Mouse (Mus musculus): Measurements from ENCODE around the gene Klhdc1.

The Klhdc1 gene

DNA sequence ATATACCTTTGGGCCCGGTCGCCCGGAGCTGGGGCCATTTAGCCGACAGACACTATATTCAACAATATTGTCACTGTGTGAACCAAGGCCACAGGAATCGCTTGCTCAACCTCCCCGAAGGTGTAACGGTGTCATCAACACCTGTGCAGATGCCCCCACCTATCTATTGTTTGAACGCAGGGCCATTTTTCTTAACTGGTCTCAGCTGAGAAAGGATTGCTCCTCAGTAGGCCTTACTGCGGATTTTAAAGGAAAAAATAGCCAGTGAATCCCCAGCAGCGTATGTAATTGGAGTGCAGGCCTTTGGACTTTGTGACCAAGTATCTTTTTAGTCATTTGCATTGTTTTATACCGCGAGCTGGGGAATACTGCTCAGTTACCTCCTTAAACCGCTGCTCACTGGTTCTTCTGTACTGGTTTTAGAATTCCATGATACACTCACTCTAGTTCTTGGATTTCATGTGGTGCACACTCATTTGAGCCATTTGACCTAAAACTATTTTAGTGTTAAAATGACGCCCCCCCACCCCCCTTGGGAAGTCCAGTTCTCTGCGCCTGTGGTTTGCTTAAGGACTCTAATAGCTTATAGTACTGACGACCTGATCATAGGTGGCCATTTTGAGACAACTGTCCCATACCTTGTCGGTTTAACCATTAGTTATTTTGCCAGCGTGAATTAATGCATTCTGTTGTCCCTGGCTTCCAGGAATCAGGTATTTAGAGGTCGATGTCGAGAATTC is 56.6 kb downstream of the Klhdc1 start:
- DNase-seq, result no peak

DNA sequence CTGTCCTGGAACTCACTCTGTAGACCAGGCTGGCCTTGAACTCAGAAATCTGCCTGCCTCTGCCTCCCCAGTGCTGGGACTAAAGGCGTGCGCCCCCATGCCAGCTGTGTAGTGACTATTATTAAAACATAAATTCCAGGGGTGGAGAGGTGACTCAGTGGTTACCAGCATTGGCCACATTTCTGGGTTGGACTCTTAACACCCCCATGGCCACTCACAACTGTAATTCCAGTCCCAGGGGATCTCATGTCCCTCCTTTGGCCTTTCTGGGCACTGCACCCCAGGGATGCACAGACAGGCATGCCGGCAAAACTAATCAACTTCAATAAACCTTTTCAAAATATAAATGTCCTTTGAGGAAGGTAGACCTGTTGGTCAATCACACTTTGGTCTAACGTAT is 57.3 kb downstream of the Klhdc1 start:
- no peak for DNase-seq

DNA sequence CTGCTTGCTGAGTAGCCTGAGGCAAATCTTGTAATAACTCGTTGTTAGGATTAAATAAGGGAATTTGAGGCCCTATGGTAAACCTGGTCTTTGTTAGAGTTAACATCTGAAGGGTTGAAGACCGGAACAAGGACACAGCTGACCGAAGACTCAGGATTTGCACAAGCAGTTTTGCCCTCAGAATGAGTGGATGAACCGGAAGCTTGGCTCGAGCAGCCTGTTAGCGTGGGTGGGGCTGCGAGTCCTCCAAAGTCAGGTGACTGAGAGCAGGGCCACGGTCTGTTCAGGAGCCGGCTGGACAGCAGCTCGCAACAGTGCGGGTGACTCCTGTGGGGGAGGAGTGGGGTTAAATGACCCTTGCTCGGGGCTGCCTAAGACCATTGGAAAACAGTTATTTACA is 58.3 kb downstream of the Klhdc1 start:
- peak; percentile 74 for DNase-seq

DNA sequence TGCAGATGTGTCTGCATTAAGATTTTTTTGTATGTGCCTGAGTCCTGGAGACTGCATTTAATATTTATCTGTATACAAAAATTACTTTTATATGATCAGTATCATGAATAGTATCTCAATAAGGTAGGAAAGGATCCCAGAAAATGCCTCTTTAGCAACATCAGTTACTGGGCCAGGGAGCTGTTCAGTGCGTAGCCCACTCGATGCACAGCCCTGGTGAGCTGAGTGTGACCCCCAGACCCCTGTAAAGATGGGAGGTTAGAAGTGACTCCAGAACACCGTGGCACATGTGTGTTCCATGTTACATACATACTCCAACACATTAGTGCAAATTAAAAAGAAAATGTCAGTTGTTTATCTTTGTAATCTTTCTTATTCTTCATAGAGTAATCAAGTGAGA is 58.9 kb downstream of the Klhdc1 start:
- no peak for DNase-seq

DNA sequence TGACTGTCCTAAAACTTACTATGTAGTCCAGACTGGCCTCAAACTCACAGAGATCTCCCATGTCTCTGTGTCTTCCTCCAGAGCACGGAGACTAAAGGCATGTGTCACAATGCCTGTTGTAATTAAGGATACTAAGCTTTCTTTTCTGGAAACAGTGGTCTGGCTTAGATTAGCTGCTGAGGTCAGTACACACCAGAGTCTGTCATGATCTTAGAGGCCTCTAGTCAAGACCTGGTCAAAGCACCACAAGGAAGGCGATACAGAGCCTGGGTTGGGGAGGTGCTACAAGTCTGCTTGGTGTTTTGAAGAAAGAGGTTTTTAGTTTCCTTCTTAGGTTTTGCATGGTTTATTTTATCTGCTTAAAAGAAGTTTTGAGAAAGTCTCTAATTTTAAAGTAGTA is 59.4 kb downstream of the Klhdc1 start:
- no peak for DNase-seq

DNA sequence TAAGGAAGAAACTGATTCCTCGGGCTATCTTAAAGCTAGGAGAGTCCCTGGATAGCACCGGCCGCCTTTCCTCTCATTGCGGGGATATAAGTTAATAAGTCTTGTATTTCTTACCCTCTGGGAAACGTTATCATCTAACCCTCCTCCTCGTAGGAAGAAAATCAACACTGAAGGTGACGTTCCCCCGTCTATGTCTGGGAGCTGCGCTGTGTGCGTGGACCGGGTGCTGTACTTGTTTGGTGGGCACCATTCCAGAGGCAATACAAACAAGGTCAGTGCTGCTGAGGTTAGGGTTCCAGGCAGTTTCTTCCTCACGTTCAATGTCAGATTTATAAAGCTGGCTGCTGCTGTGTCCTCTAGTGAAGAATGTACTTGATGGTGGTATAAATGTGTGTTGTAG is 61.2 kb downstream of the Klhdc1 start:
- no peak for DNase-seq

DNA sequence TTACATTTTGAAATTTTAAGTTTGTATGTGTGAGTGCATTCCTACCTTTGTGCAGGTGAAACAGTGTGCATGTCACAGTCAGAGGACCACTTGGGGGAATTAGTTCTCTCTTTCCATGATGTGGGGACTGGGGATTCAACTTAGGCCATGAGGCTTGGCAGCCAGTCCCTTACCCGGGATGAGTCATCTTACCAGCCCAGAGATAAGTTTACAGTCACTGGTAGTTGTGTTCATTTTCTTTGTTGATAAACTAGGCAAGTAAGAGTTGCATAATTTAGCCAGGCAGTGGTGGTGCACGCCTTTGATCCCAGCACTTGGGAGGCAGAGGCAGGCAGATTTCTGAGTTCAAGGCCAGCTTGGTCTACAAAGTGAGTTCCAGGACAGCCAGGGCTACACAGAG is 63.1 kb downstream of the Klhdc1 start:
- no peak for DNase-seq

DNA sequence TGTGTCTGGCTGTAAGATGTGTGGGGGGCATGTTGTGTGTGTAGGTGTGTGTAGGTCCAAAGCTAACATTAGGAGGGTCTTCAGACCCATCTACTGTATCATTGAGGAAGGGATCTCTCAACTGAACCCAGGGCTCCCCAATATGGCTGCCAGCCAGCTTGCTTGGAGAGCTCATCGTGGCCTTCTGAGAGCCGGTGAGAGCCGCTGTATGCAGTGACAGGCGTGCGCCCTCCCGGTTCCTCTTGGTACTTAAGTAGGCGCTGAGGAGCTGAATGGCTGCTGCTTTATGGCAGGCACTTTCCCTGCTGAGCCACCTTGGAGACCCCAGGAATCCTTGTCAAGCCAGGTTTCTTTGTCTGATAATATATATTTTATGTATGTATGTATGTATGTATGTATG is 65.4 kb downstream of the Klhdc1 start:
- no peak for DNase-seq

DNA sequence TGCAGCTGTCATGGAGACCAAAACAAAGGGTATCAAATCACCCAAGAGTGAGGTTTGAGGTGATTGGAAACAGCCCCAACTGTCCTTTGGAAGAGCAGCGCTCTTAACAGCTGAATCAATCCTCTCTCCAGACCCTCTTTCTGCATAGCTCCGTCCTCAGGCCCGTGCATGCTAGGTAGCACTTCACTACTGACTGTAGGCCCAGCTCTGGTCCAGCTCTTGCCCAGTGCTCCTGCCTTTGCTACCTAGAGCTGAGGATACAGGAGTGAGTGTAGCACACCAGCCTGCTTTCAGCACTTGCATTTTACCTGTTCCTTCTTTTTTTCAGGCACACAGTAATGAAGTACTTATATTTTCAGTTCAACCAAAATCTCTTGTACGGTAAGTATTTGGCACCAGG is 68.7 kb downstream of the Klhdc1 start:
- DNase-seq, result no peak

DNA sequence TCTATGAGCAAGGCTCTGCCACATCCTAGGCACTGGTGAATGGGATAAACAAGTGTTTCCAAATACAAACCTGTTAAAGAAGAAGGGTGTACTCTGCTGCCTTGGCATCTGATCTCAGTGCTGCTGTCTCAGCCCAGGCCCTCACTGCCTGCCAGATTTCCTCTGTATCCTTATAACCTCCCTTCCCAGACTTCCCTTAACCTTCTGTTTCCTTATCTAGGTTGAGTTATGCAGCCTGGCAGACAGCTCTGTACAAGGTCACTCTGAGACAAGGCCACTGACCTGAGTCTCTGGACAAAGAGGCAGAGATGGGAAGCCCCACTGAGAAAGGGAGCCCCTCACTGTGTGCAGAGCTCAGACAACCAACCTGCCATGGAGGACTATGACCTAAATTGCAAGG is 77.5 kb downstream of the Klhdc1 start:
- no peak for DNase-seq

DNA sequence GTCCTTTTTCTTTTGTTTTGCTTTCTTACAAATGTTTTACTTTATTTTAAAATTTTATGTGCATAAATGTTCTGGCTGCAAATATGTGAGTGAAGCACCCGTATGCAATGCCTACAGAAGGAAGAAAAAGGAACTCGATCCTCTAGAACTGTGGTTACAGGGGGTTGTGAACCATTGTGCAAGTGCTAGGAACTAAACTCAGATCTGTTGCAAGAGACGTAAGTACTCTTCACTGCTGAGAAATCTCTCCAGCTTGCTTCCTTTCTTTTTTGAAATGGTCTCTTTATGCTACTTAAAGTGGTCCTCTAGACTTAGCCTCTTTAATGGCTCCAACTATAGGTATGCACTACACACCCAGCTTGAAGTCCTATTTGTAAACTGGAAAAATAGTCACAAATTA is 90.2 kb downstream of the Klhdc1 start:
- no peak for DNase-seq

DNA sequence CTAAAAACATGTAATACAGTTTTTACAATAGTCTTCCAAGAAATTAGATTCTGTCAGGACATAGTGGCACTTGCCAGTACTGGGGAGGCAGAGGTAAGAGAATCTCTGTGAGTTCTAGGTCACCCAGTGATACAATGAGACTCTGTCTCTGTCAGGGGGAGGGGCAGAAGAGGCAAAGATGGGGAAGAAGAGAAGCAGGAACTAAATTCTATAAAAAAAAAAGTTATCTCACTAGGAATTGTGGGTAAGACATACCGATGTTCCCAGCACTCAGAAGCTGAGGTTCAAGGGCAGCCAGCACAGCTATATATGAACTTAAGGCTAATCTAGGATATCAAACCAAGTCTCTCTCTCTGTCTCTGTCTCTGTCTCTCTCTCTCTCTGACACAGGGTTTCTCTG is 91.2 kb downstream of the Klhdc1 start:
- DNase-seq, result no peak

DNA sequence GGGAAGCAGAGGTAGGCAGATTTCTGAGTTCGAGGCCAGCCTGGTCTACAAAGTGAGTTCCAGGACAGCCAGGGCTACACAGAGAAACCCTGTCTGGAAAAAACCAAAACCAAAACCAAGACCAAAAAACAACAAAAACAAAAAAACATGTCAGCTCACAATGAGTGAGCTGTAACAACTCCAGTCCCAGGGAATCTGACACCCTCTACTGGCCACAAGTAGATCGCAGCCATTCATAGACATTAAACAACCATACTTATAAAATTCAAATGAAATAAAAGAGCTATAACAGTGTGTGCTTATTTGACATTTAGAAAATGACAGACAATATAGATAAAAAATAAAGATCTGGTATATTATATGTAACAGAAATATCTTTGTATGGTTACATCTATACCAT is 92.6 kb downstream of the Klhdc1 start:
- peak; percentile 48 for DNase-seq

Measured in kidney, postnatal 10 days (tissue).